Mouse (Mus musculus) bone marrow macrophage, adult 2 months (primary cell): ENCODE data around the gene Bcor.

Experiments
- CTCF ChIP-seq: IDR thresholded peaks from 2 replicates; pipeline ENCODE4 v1.5.1; 2012; ENCODE audit warnings: low read depth, mild to moderate bottlenecking, low read length, moderate library complexity
- POLR2A ChIP-seq: IDR thresholded peaks from 2 replicates; pipeline ENCODE4 v1.6.1; 2012; ENCODE audit warnings: mild to moderate bottlenecking, low read depth, low read length, borderline replicate concordance

DNA sequence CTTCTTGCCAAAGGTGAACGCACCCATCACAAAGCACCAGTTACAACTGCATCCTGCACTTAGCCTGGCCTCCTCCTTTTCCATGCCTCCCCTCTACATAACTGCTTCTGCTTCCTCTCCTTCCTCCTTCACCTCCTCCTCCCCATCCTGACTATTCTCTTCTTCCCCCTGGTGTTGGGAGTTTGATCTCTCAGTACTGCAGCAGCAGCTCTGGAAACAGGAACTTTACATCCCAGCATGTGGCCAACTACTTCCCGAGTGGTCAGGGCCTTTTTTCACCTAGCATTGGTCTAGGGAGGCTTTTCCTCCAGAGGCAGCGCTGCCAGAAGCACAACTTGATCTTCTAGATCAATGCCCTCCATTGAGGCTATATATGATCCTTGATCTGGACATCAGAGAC, 10.0 kb upstream of the Bcor start:
- no peak for TF ChIP-seq CTCF
- TF ChIP-seq POLR2A: no peak
